12 mouse cellular contexts compared by ENCODE assay signal in the genomic region with DNA sequence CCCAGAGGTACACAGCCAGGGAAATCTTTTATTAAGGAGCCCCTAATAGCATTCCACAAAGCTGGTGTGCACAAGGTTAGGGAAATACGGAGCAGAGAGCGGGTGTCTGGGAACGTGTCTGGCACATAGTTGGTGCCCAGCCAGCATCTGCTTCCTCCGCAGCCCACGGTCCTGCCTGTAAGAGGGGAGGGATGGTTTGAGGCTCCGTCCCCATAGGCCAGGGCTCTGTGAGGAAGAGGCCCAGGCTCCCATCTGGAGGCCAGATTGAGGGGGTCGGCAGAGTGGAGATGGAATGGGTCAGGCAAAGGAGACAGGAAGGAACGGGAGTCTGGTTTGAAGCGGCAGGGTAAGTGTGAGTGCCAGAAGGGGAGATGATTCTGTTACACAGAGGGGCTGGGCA. TPM values are rescaled to one million over a fixed set of nuclear protein-coding genes. Genes with fewer than 3 reads are reported as not detected.
DNase-seq lines count a peak whose midpoint lies in the region; ATAC-seq and TF ChIP-seq lines count a peak whose summit lies in the region.
"Had no signal": no experiment of that assay in that cellular context is flagged by ENCODE, and none has a peak within 500 bp of the region (broad histone marks: within the 10 kb centered on the region; RNA-seq: fewer than 3 reads in every experiment).

No protein-coding gene starts in this region.

- peaks cover 20% of the 10 kb centered on the region for H3K4me1 ChIP-seq in kidney, embryonic 16.5 days (ENCODE audit: insufficient read depth, low read length)
- peaks cover 21% of the 10 kb centered on the region for H3K4me1 ChIP-seq in embryonic facial prominence, embryonic 12.5 days
- H3K4me1 ChIP-seq in heart, postnatal 0 days (ENCODE audit: control insufficient read depth, insufficient read depth): peaks cover 31% of the 10 kb centered on the region
- H3K4me1 ChIP-seq in midbrain, embryonic 10.5 days: peaks cover 10% of the 10 kb centered on the region

- no peak overlapping the region for H3K4me2 ChIP-seq in kidney, embryonic 16.5 days (replicated peaks; ENCODE audit: low read depth, low read length)
- no peak overlapping the region for H3K4me2 ChIP-seq in embryonic facial prominence, embryonic 12.5 days (replicated peaks)
- H3K4me2 ChIP-seq in heart, postnatal 0 days (ENCODE audit: low read depth, low read length): no peak overlapping the region
- H3K4me2 ChIP-seq: neural tube, embryonic 12.5 days had no signal

- TF ChIP-seq CTCF in heart, postnatal 0 days (IDR thresholded peaks at IDR 0.05; ENCODE audit: low read depth): no peak

- peaks cover 8% of the 10 kb centered on the region for H3K36me3 ChIP-seq in kidney, embryonic 16.5 days (ENCODE audit: insufficient read depth, low read length)
- H3K36me3 ChIP-seq in embryonic facial prominence, embryonic 12.5 days: peaks cover 13% of the 10 kb centered on the region; the same call in 1 of the 2 replicates
- 0 out of 2 replicates have a peak, but pooled peaks cover 3% of the 10 kb centered on the region for H3K36me3 ChIP-seq in heart, postnatal 0 days (replicated peaks; ENCODE audit: control insufficient read depth, insufficient read depth, low read length)
- H3K36me3 ChIP-seq in midbrain, embryonic 10.5 days: no peaks in the 10 kb centered on the region

- no peak overlapping the region for H3K9ac ChIP-seq in kidney, embryonic 16.5 days (replicated peaks; ENCODE audit: low read length)
- H3K9ac ChIP-seq in embryonic facial prominence, embryonic 12.5 days: no peak overlapping the region
- H3K9ac ChIP-seq in heart, postnatal 0 days (replicated peaks; ENCODE audit: low read depth, low read length): no peak overlapping the region
- H3K9ac ChIP-seq: neural tube, embryonic 12.5 days had no signal

- H3K9me3 ChIP-seq in kidney, embryonic 16.5 days (ENCODE audit: low read length): no peaks in the 10 kb centered on the region
- no peaks in the 10 kb centered on the region for H3K9me3 ChIP-seq in embryonic facial prominence, embryonic 12.5 days
- no peaks in the 10 kb centered on the region for H3K9me3 ChIP-seq in heart, postnatal 0 days (replicated peaks; ENCODE audit: control insufficient read depth, low read length)
- H3K9me3 ChIP-seq in midbrain, embryonic 10.5 days (replicated peaks): no peaks in the 10 kb centered on the region
- H3K9me3 ChIP-seq: neural tube, embryonic 12.5 days had no signal

- 39% methylated on average over 9 of the region's 9 CpGs for WGBS in kidney, embryonic 16.5 days
- 27% methylated on average over 9 of the region's 9 CpGs for WGBS in embryonic facial prominence, embryonic 12.5 days
- WGBS in heart, postnatal 0 days: 8% methylated on average over 9 of the region's 9 CpGs
- 81% methylated on average over 9 of the region's 9 CpGs for WGBS in midbrain, embryonic 10.5 days

- ATAC-seq in kidney, embryonic 16.5 days (ENCODE audit: low FRiP score, low TSS enrichment): peak; percentile 9; the same call in 1 of the 2 replicates
- ATAC-seq in embryonic facial prominence, embryonic 12.5 days (ENCODE audit: insufficient number of reproducible peaks, insufficient read depth, low FRiP score, low TSS enrichment): peak; percentile 43; the same call in 1 of the 2 replicates
- ATAC-seq in heart, postnatal 0 days (ENCODE audit: insufficient read depth, low read depth): peak; percentile 83

- 0 out of 2 replicates have a peak overlapping the region, but pooled peaks have one; percentile 15 for H3K27ac ChIP-seq in kidney, embryonic 16.5 days (ENCODE audit: low read length)
- peak overlapping the region; percentile 55; the same call in 1 of the 2 replicates for H3K27ac ChIP-seq in embryonic facial prominence, embryonic 12.5 days
- peak overlapping the region; percentile 47; the same call in 1 of the 2 replicates for H3K27ac ChIP-seq in heart, postnatal 0 days (ENCODE audit: low read depth)
- no peak overlapping the region for H3K27ac ChIP-seq in midbrain, embryonic 10.5 days (replicated peaks)
- H3K27ac ChIP-seq: neural tube, embryonic 12.5 days had no signal

- DNase-seq in kidney, postnatal 36 days: no peak
- peak; percentile 77 for DNase-seq in heart, postnatal 0 days (ENCODE audit: low spot score)
- peak; percentile 72 for DNase-seq in lung, postnatal 10 days
- DNase-seq in midbrain, embryonic 10.5 days (ENCODE audit: low spot score): no peak
- no peak for DNase-seq in layer of hippocampus, postnatal 14 days (ENCODE audit: low spot score in 2 of 2)
- no peak for DNase-seq in adipocyte (ENCODE audit: low spot score)
- DNase-seq: adrenal gland, postnatal 14 days; cerebellum, adult 9-11 months; gastrocnemius, postnatal 10 days had no signal

- peak; percentile 51; the same call in 1 of the 2 replicates for TF ChIP-seq EP300 in heart, postnatal 0 days (IDR thresholded peaks at IDR 0.05; ENCODE audit: low read depth)

- H3K27me3 ChIP-seq in kidney, embryonic 16.5 days (ENCODE audit: insufficient read depth, low read length): no peaks in the 10 kb centered on the region
- peaks cover 8% of the 10 kb centered on the region; the same call in 1 of the 2 replicates for H3K27me3 ChIP-seq in embryonic facial prominence, embryonic 12.5 days
- no peaks in the 10 kb centered on the region for H3K27me3 ChIP-seq in heart, postnatal 0 days (ENCODE audit: control insufficient read depth, insufficient read depth, low read length)
- H3K27me3 ChIP-seq in midbrain, embryonic 10.5 days (ENCODE audit: low read depth, poor library complexity, severe bottlenecking): peaks cover 9% of the 10 kb centered on the region

- H3K4me3 ChIP-seq in kidney, embryonic 16.5 days (ENCODE audit: low read length): no peak overlapping the region
- no peak overlapping the region for H3K4me3 ChIP-seq in embryonic facial prominence, embryonic 12.5 days
- H3K4me3 ChIP-seq in heart, postnatal 0 days (ENCODE audit: low read depth, low read length): no peak overlapping the region
- no peak overlapping the region for H3K4me3 ChIP-seq in midbrain, embryonic 10.5 days
- H3K4me3 ChIP-seq: neural tube, embryonic 12.5 days had no signal

RNA-seq across cellular contexts. Expression of a gene that starts 16.3 kb away (rescaled TPM):
- 32.4 and 33.3 TPM in 2 replicates for polyA plus RNA-seq in kidney, embryonic 16.5 days (2015; fragmentation: Nextera tagmentation; extraction: Ambion mirVana)
- 24.3 and 25.7 TPM in 2 replicates for polyA plus RNA-seq in embryonic facial prominence, embryonic 12.5 days (2016; fragmentation: Nextera tagmentation; extraction: Ambion mirVana)
- 22.9 and 33.9 TPM in 2 replicates for total RNA-seq in heart, postnatal 0 days (2014; rRNA removed; ENCODE audit: low replicate concordance)
- polyA plus RNA-seq in heart, postnatal 0 days (2015; fragmentation: Nextera tagmentation; extraction: Ambion mirVana): 4.3 and 4.4 TPM in 2 replicates
- polyA plus RNA-seq in midbrain, embryonic 10.5 days (2016; fragmentation: Nextera tagmentation; extraction: Ambion mirVana): 0.62 and 0.70 TPM in 2 replicates
- 1 to 10 TPM; 2.2 to 2.8 TPM for total RNA-seq in layer of hippocampus, postnatal 14 days (2021)

Comparison
In these comparisons a context has a peak if more than half of its experiments do, and no peak if none do; other contexts are left out.
1. ATAC-seq: peak in every context shown above with its lines; median percentile 83 in heart, postnatal 0 days; 43 in embryonic facial prominence, embryonic 12.5 days; 9 in kidney, embryonic 16.5 days.
2. DNase-seq: peak in heart, postnatal 0 days (single experiment) and lung, postnatal 10 days (single experiment); none in kidney, postnatal 36 days (0 of 2), midbrain, embryonic 10.5 days (single experiment), layer of hippocampus, postnatal 14 days (0 of 2) and adipocyte (single experiment).